Mouse (Mus musculus): ENCODE measurements at regions not wholly inside any gene's neighbourhood (a gene's known extent, or its start where the extent isn't known, plus 50 kb on each side); places are given as distances from the start of the nearest gene placed in this dataset.

GRCm38 (mm10) chr4:153260941-153261557, 221.6 kb downstream of the Ajap1 start:
- TF ChIP-seq USF1 (IDR thresholded peaks at IDR 0.05; ENCODE audit: low read depth) (no peak), POLR2A (IDR thresholded peaks at IDR 0.05; ENCODE audit: insufficient read length, low read depth) (no peak)

All from myocyte (in vitro differentiated cells).